Mouse (Mus musculus): ENCODE measurements around the gene Rgs6. TPM values are rescaled to one million over a fixed set of nuclear protein-coding genes. Genes with fewer than 3 reads are reported as not detected.

Rgs6 gene
- total RNA-seq, 2 experiments from 2014 or later, result 1.4 to 2.9 TPM

- DNase-seq (ENCODE audit: low spot score in 2 of 2), result no peak
Observed at GRCm38 (mm10) chr12:82647876-82648275, 59.8 kb downstream of the Rgs6 start.

GRCm38 (mm10) chr12:82649991-82650390, 61.9 kb downstream of the Rgs6 start:
- no peak for DNase-seq (ENCODE audit: low spot score in 2 of 2)

- DNase-seq (ENCODE audit: low spot score in 2 of 2), result no peak
Observed at GRCm38 (mm10) chr12:82664598-82664997, 76.5 kb downstream of the Rgs6 start.

GRCm38 (mm10) chr12:82667441-82667840, 79.3 kb downstream of the Rgs6 start:
- DNase-seq (ENCODE audit: low spot score in 2 of 2), result no peak

GRCm38 (mm10) chr12:82670201-82670737, 82.2 kb downstream of the Rgs6 start:
- no peak for DNase-seq (ENCODE audit: low spot score in 2 of 2)

- DNase-seq (ENCODE audit: low spot score in 2 of 2), result no peak
Observed at GRCm38 (mm10) chr12:82671591-82671990, 83.5 kb downstream of the Rgs6 start.

GRCm38 (mm10) chr12:82675137-82675536, 87.0 kb downstream of the Rgs6 start:
- DNase-seq (ENCODE audit: low spot score in 2 of 2), result no peak

- DNase-seq (ENCODE audit: low spot score in 2 of 2), result no peak
Observed at GRCm38 (mm10) chr12:82687015-82687414, 98.9 kb downstream of the Rgs6 start.

GRCm38 (mm10) chr12:82698886-82699527, 110.9 kb downstream of the Rgs6 start:
- no peak for DNase-seq (ENCODE audit: low spot score in 2 of 2)

GRCm38 (mm10) chr12:82699528-82699905, 111.4 kb downstream of the Rgs6 start:
- DNase-seq (ENCODE audit: low spot score in 2 of 2), result no peak

- no peak for DNase-seq (ENCODE audit: low spot score in 2 of 2)
Observed at GRCm38 (mm10) chr12:82700241-82700640, 112.1 kb downstream of the Rgs6 start.

- DNase-seq (ENCODE audit: low spot score in 2 of 2), result no peak
Observed at GRCm38 (mm10) chr12:82700840-82701239, 112.7 kb downstream of the Rgs6 start.

GRCm38 (mm10) chr12:82701359-82701758, 113.3 kb downstream of the Rgs6 start:
- no peak for DNase-seq (ENCODE audit: low spot score in 2 of 2)

- no peak for DNase-seq (ENCODE audit: low spot score in 2 of 2)
Observed at GRCm38 (mm10) chr12:82710376-82710775, 122.3 kb downstream of the Rgs6 start.

GRCm38 (mm10) chr12:82714284-82714683, 126.2 kb downstream of the Rgs6 start:
- no peak for DNase-seq (ENCODE audit: low spot score in 2 of 2)

GRCm38 (mm10) chr12:82723017-82723540, 135.0 kb downstream of the Rgs6 start:
- no peak for DNase-seq (ENCODE audit: low spot score in 2 of 2)

- DNase-seq (ENCODE audit: low spot score in 2 of 2), result no peak
Observed at GRCm38 (mm10) chr12:82726255-82726654, 138.2 kb downstream of the Rgs6 start.

GRCm38 (mm10) chr12:82731587-82731986, 143.5 kb downstream of the Rgs6 start:
- no peak for DNase-seq (ENCODE audit: low spot score in 2 of 2)

- DNase-seq (ENCODE audit: low spot score in 2 of 2), result no peak
Observed at GRCm38 (mm10) chr12:82742955-82743354, 154.9 kb downstream of the Rgs6 start.

- DNase-seq (ENCODE audit: low spot score in 2 of 2), result no peak
Observed at GRCm38 (mm10) chr12:82744026-82744425, 155.9 kb downstream of the Rgs6 start.

GRCm38 (mm10) chr12:82744826-82745225, 156.7 kb downstream of the Rgs6 start:
- no peak for DNase-seq (ENCODE audit: low spot score in 2 of 2)

- DNase-seq (ENCODE audit: low spot score in 2 of 2), result no peak
Observed at GRCm38 (mm10) chr12:82747099-82747498, 159.0 kb downstream of the Rgs6 start.

GRCm38 (mm10) chr12:82751846-82752245, 163.8 kb downstream of the Rgs6 start:
- no peak for DNase-seq (ENCODE audit: low spot score in 2 of 2)
